Mouse (Mus musculus) midbrain, postnatal 0 days (tissue): ENCODE measurements at regions not wholly inside any gene's neighbourhood (a gene's known extent, or its start where the extent isn't known, plus 50 kb on each side); places are given as distances from the start of the nearest gene placed in this dataset.

Experiments
- ATAC-seq: fragments of 200-750 bp; cut with Nextera tagmentation; 2 replicates; pipeline ENCODE4 v1.8.0; 2017; ENCODE audit warnings: moderate number of reproducible peaks, mild to moderate bottlenecking, moderate TSS enrichment, moderate library complexity; ENCODE audit not compliant: low FRiP score
- DNase-seq: peaks from one replicate; pipeline ENCODE4 v3.0.0-alpha.2; 2015; ENCODE audit warnings: low spot score
- H3K27ac ChIP-seq: fragments of 300-500 bp; sonication (generic); 2 replicates; pipeline ENCODE4 v1.5.1; 2014; ENCODE audit warnings: low read depth, mild to moderate bottlenecking, low read length, mixed read lengths
- H3K27me3 ChIP-seq: fragments of 300-500 bp; sonication (generic); 2 replicates; pipeline ENCODE4 v1.6.1; 2014; ENCODE audit warnings: low read length, control low read depth, mixed read lengths; ENCODE audit not compliant: insufficient read depth
- H3K36me3 ChIP-seq: fragments of 300-500 bp; sonication (generic); 2 replicates; pipeline ENCODE4 v1.6.1; 2014; ENCODE audit warnings: low read length, control low read depth, mixed read lengths; ENCODE audit not compliant: insufficient read depth
- H3K4me1 ChIP-seq: fragments of 300-500 bp; sonication (generic); 2 replicates; pipeline ENCODE4 v1.6.1; 2014; ENCODE audit warnings: mild to moderate bottlenecking, control low read depth, antibody characterized with exemption, low read length, mixed read lengths; ENCODE audit not compliant: insufficient read depth
- H3K4me2 ChIP-seq: fragments of 300-500 bp; sonication (generic); 2 replicates; pipeline ENCODE4 v1.6.1; 2014; ENCODE audit warnings: low read depth, mild to moderate bottlenecking, low read length, mixed read lengths; ENCODE audit not compliant: poor library complexity, severe bottlenecking
- H3K4me3 ChIP-seq: fragments of 300-500 bp; sonication (generic); 2 replicates; pipeline ENCODE4 v1.5.1; 2014; ENCODE audit warnings: low read depth, mild to moderate bottlenecking, low read length, moderate library complexity
- H3K9ac ChIP-seq: fragments of 300-500 bp; sonication (generic); replicated peaks from 2 replicates; pipeline ENCODE4 v1.6.1; 2014; ENCODE audit warnings: mild to moderate bottlenecking, low read length, moderate library complexity, mixed read lengths; ENCODE audit not compliant: poor library complexity, severe bottlenecking
- H3K9me3 ChIP-seq: fragments of 300-500 bp; sonication (generic); 2 replicates; pipeline ENCODE4 v1.6.1; 2016; ENCODE audit warnings: low read length, control low read depth
- CTCF ChIP-seq: IDR thresholded peaks from 2 replicates; pipeline ENCODE4 v1.5.1; 2016; ENCODE audit warnings: antibody characterized with exemption, mild to moderate bottlenecking
- WGBS: fragments of 180-500 bp; shearing (Covaris S2); extraction: QIAGEN DNeasy Blood & Tissue Kit; methylation state at CpG from one replicate; pipeline ENCODE4 v1.1.7; 2014; 5-methylcytosine and 5-hydroxymethylcytosine counted together

DNA sequence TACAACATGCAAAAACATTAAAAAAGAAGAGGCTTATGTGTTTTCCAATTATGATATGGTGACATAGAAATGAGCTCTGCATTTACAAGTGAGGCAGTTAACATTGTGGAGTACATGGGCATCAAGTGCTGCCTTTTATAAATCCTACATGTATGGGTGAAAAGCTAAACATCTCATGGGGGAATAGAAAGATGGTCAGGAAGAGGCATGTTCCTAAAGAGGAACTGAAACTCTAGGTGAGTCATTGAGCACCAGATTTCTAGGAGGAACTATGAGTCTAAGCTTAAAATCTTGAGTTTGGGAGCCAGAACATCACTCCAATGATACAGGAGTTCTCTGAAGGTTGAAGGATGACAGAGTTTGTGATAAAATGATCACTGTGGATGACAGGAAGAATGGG, 1010.2 kb downstream of the Slitrk1 start:
- ATAC-seq: no peak
- TF ChIP-seq CTCF: no peak

DNA sequence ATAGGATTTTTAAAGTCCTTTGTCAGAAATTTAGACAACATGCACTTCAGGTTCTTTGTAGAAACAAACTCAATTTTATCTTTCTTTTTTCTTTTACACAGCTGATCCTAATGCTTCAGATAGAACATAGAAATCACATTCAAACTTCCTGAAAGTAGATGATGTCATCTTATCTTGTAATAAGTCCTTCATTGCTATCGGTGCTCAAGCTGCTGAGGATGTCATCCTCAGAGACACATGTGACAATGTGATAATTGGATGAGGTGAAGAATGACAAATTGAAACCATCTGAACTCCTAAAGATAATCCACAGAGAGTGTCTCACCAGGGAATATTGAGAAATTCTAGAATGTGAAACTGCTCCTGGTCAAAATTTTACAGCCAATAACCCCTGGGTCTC, 1012.1 kb downstream of the Slitrk1 start:
- H3K27ac ChIP-seq: no peak overlapping the region
- 78% methylated on average over 1 of the region's 1 CpGs for WGBS
- no peak overlapping the region for H3K9ac ChIP-seq
- no peaks in the 10 kb centered on the region for H3K9me3 ChIP-seq
- H3K4me2 ChIP-seq: no peak overlapping the region
- no peak overlapping the region for H3K4me3 ChIP-seq
- no peaks in the 10 kb centered on the region for H3K4me1 ChIP-seq
- ATAC-seq (no peak), DNase-seq (no peak)
- no peak for TF ChIP-seq CTCF
- no peaks in the 10 kb centered on the region for H3K36me3 ChIP-seq
- no peaks in the 10 kb centered on the region for H3K27me3 ChIP-seq

More for the DNA sequence above, 1010.2 kb downstream of the Slitrk1 start:
- Histone ChIP-seq H3K36me3 (no peaks in the 10 kb centered on the region), H3K27me3 (no peaks in the 10 kb centered on the region), H3K9me3 (no peaks in the 10 kb centered on the region), H3K27ac (no peak overlapping the region), H3K4me2 (no peak overlapping the region), H3K4me1 (no peaks in the 10 kb centered on the region), H3K9ac (no peak overlapping the region), H3K4me3 (no peak overlapping the region)
- no peak for DNase-seq

DNA sequence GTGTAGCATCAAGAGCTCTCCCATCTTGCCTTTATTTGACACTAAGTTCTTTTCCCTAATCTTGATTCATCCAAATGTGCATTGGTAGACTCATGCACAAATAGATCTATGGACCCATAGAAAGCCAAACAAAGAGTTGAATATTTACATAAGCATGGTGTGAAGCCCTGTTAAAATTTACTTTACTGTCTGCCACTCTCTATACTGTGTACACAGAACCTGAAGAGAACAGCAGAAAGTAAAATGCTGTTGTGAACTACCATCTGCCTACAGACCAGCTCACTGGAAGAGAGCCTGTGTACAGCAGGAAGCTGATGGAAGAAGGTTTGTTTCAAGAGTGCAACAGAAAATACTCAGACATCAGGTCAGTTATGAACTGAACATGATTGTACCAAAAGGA, 1053.1 kb downstream of the Slitrk1 start:
- no peaks in the 10 kb centered on the region for H3K36me3 ChIP-seq
- no peak overlapping the region for H3K4me2 ChIP-seq
- no peak overlapping the region for H3K27ac ChIP-seq
- H3K27me3 ChIP-seq: no peaks in the 10 kb centered on the region
- no peak overlapping the region for H3K9ac ChIP-seq
- H3K4me1 ChIP-seq: no peaks in the 10 kb centered on the region
- H3K9me3 ChIP-seq: no peaks in the 10 kb centered on the region
- TF ChIP-seq CTCF: no peak
- ATAC-seq (no peak), DNase-seq (no peak)
- H3K4me3 ChIP-seq: no peak overlapping the region

DNA sequence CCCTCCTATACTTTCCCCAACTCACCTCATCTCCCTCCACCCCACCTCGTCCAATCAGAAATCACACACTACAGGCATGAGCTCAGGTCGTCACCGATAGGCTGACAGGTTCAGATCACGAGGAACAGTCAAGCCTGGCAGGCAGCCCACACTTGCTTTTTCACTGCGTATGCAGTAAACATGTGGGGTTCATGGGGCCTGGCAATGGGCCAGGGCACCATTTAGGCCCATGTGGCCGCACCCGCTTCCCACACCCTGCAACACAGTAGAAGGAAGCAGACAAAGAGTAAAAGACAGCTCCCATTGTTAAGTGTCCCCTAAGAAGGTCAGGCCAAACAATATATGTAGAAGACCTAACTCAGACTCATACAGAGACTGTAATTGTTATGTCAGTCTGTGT, 1064.3 kb downstream of the Slitrk1 start:
- no peak overlapping the region for H3K4me2 ChIP-seq
- no peak overlapping the region for H3K27ac ChIP-seq
- TF ChIP-seq CTCF: no peak
- H3K4me1 ChIP-seq: no peaks in the 10 kb centered on the region
- no peaks in the 10 kb centered on the region for H3K27me3 ChIP-seq
- no peak for DNase-seq
- no peak overlapping the region for H3K4me3 ChIP-seq
- H3K9ac ChIP-seq: no peak overlapping the region
- ATAC-seq: no peak; the same call in 1 of the 2 replicates
- 73% methylated on average over 7 of the region's 7 CpGs for WGBS
- H3K9me3 ChIP-seq: no peaks in the 10 kb centered on the region
- no peaks in the 10 kb centered on the region for H3K36me3 ChIP-seq

DNA sequence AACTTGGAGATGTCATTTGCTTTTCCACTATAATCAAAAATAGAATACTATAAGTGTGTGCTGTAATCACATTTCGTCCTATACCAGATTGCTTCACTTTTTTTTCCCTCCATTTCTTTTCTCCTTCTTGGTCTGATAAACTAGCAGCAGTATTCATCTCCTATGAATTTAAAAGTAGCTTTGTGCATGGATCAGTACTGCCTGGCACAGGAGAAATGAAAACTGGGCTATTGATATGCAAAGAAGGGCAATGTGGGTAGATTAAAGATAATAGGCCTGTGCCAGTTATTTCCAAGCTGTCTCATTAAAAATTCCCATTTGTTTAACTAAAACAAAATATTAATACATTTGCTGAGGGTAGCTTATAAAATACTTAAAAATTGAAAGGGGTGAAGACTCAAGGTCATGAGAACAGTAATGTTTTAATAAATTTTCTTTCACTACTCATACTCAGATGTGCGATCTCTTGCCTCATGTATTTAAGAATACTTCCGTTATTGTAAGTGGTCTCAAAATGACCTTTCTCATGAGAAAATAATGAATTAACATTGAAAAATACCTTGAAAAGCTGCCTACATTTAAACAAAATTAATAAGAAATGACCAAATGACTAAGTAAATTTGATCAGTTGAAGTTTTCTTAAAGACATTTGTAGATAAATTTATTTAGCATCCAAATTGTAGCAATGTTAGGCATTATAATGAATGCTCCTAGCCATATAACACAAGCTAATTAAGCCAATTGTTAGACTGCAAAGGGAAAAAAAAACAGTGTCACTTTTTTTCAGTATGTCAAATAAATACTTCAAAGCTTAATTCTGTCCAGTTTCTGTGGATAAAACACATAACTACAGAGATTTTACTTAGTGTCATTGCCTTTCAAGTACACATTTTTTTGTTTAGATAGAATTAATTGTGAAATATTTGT, 1068.4 kb downstream of the Slitrk1 start:
- no peak for TF ChIP-seq CTCF

DNA sequence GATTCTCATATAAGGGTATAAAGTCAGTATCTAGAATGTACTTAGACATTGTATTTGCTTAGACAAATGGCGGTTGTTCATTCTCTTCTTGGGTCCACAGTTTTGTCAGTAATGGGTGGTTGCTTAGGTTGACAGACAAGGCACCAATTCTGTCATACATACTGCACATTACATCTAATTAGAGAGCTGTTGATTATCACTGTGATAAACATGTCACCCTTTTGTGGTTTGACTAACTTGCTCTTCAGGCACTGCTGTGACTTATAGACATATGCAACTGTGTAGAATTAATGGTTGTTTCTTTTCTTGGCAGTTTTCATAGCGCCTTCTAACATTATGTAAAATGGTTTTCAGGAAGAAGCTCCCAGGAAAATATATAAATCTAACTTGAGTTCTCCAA, 1069.4 kb downstream of the Slitrk1 start:
- Histone ChIP-seq H3K27ac (no peak overlapping the region), H3K27me3 (no peaks in the 10 kb centered on the region), H3K4me1 (no peaks in the 10 kb centered on the region), H3K4me3 (no peak overlapping the region), H3K4me2 (no peak overlapping the region), H3K36me3 (no peaks in the 10 kb centered on the region), H3K9ac (no peak overlapping the region), H3K9me3 (no peaks in the 10 kb centered on the region)
- DNase-seq (no peak), ATAC-seq (no peak)
- no peak for TF ChIP-seq CTCF
- 89% methylated on average over 2 of the region's 2 CpGs for WGBS

More for the DNA sequence above, 1068.4 kb downstream of the Slitrk1 start:
- no peaks in the 10 kb centered on the region for H3K9me3 ChIP-seq
- no peaks in the 10 kb centered on the region for H3K4me1 ChIP-seq
- H3K27me3 ChIP-seq: no peaks in the 10 kb centered on the region
- 27% methylated on average over 3 of the region's 3 CpGs for WGBS
- no peaks in the 10 kb centered on the region for H3K36me3 ChIP-seq
- DNase-seq: no peak
- no peak overlapping the region for H3K27ac ChIP-seq
- no peak overlapping the region for H3K9ac ChIP-seq
- H3K4me2 ChIP-seq: no peak overlapping the region
- no peak for ATAC-seq
- H3K4me3 ChIP-seq: no peak overlapping the region
